Mouse (Mus musculus): ENCODE results near the gene Cbll1. TPM values are rescaled to one million over a fixed set of nuclear protein-coding genes. Genes with fewer than 3 reads are reported as not detected.
A peak's percentile ranks its signal among the peaks of the same experiment; 100 is the strongest.

Cbll1 gene
- polyA plus RNA-seq, 1 experiment from 2014 or later, result 19.5 TPM

DNA sequence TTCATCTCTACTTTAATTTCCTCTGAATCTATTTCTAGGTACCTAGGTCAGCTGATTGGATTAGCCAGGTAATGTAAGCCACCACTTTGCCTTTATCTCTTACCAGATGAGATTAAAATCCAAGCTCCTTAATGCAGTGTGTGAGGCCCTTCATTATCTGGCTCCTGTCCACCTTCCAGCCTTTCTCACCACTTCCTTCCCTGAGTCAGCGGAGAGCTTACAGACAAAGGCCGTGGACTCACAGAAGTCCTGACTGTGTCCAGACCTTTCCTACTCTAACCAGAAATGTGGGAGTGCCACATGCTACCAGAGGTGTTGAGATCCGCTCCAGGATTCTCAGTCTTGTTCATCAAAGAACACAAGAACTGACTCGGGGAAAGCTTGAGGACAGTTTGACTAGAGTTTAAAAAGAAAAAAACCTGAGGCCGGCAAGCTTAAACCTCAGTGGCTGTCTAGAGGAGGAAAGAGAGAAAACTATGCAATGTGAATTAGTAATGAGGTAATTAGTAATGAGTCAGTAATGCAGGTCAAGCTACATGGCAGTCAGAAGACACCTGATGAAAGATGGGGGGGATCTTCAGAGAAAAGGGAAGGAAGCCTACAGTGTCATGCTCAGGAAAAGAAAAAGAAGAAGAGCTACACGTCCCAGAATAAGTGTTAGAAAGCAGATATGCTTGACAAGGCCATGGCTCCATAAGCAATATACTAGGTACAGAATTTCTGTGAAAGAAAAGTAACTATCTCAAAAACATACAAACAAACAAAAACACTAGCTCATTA is 14.5 kb upstream of the Cbll1 start:
- 62% methylated on average over 6 of the region's 6 CpGs for WGBS
- no peak overlapping the region for H3K4me2 ChIP-seq
- TF ChIP-seq CTCF (IDR thresholded peaks at IDR 0.05; ENCODE audit: low read depth), result no peak
- ATAC-seq (ENCODE audit: insufficient read depth) (no peak), DNase-seq (no peak)
- H3K4me3 ChIP-seq (ENCODE audit: low read depth, low read length), result no peak overlapping the region
- no peaks in the 10 kb centered on the region for H3K4me1 ChIP-seq (ENCODE audit: insufficient read depth)
- H3K9me3 ChIP-seq (ENCODE audit: low read depth, low read length), result no peaks in the 10 kb centered on the region
- H3K9ac ChIP-seq, result no peak overlapping the region
- no peaks in the 10 kb centered on the region for H3K36me3 ChIP-seq (ENCODE audit: insufficient read depth)
- no peak overlapping the region for H3K27ac ChIP-seq (ENCODE audit: low read depth)
- no peaks in the 10 kb centered on the region for H3K27me3 ChIP-seq (ENCODE audit: insufficient read depth, low read length)

DNA sequence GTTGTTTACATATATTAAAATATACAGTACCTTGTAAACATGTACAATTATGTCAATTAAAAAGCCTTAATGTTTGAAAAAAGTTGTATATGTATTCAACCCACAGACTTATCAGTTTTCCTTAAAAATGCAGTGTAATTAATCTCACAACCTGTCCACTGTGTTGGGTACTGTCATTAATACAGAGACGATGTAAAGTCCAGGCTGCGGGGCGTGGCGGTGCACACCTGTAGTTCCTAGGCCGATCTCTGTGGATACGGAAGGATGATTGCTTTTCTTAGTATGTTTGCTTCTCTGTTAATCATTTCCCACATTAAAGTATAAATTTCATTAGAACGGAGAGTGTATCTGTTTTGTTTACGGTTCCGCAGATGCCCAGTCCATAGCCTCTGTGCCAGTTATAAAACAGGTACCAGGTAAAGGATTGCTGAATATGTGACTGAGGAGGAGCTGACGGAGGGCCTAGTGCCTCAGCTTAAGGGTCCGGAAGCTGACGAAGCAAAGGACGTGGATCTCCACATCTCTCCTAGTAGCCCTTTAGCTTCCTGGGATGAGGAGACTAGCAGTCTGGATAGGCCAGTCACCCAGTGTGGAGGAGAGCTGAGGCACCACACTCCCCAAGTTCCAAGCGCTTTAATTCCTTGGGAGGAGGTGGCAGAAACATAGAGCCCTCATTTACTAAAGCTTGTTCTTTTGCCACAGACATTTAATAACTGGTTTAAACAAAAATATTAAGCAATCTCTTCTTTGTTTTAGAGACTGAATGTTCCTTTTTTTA is 13.4 kb upstream of the Cbll1 start:
- Histone ChIP-seq H3K9ac (no peak overlapping the region; the same call in 1 of the 2 replicates), H3K4me2 (no peak overlapping the region), H3K27me3 (ENCODE audit: insufficient read depth, low read length) (no peaks in the 10 kb centered on the region), H3K4me3 (ENCODE audit: low read depth, low read length) (no peak overlapping the region), H3K4me1 (ENCODE audit: insufficient read depth) (no peaks in the 10 kb centered on the region), H3K36me3 (ENCODE audit: insufficient read depth) (no peaks in the 10 kb centered on the region), H3K9me3 (ENCODE audit: low read depth, low read length) (no peaks in the 10 kb centered on the region), H3K27ac (ENCODE audit: low read depth) (no peak overlapping the region)
- no peak for TF ChIP-seq CTCF (IDR thresholded peaks at IDR 0.05; ENCODE audit: low read depth)
- no peak for DNase-seq
- 82% methylated on average over 14 of the region's 14 CpGs for WGBS
- ATAC-seq (ENCODE audit: insufficient read depth), result no peak

DNA sequence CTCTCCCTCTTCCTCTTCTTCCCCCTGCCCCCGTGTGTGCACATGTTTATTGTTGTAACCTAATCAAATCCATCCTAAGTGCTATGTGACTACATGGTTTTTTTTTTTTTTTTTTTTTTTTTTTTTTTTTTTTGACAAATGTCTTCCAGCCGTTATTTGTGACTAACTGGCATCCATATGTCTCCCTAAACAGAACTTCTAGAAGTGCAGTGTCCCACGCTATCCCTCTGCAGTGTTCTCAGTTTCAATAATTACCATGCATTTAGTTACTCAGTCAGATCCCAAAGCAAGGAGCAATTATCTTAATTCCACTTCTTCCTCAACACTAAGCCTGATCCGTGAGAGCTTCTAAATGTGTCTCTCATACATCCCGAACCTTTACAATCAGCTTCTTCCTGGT is 11.8 kb upstream of the Cbll1 start:
- no peaks in the 10 kb centered on the region for H3K27me3 ChIP-seq (ENCODE audit: insufficient read depth, low read length)
- TF ChIP-seq CTCF (IDR thresholded peaks at IDR 0.05; ENCODE audit: low read depth), result no peak
- H3K4me3 ChIP-seq (ENCODE audit: low read depth, low read length), result no peak overlapping the region
- ATAC-seq (ENCODE audit: insufficient read depth), result no peak
- H3K4me1 ChIP-seq (ENCODE audit: insufficient read depth), result no peaks in the 10 kb centered on the region
- H3K9ac ChIP-seq, result no peak overlapping the region
- no peaks in the 10 kb centered on the region for H3K9me3 ChIP-seq (ENCODE audit: low read depth, low read length)
- H3K36me3 ChIP-seq (ENCODE audit: insufficient read depth), result no peaks in the 10 kb centered on the region
- DNase-seq, result no peak
- H3K4me2 ChIP-seq, result no peak overlapping the region
- 50% methylated on average over 5 of the region's 5 CpGs for WGBS
- no peak overlapping the region for H3K27ac ChIP-seq (ENCODE audit: low read depth)

DNA sequence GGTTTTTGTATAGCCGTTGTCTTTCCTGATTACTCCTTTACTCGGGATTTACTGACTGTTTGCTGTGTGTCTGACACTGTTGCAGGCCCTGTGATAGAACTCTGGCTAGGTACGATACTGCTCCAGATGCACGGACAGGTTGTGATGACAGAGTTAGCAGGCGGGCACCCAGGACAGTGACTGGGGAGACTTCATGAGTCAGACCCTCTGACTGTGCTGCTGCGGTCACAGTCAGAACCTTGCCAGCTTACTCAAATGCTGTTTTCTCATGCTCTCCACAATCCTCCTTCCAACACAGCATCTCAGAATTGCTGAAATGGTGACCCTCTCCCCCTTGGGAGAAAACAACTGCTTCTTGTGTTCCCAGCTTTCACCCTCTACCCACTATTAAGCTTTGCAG is 9.1 kb upstream of the Cbll1 start:
- Histone ChIP-seq H3K4me1 (ENCODE audit: insufficient read depth) (no peaks in the 10 kb centered on the region), H3K4me3 (ENCODE audit: low read depth, low read length) (no peak overlapping the region), H3K36me3 (ENCODE audit: insufficient read depth) (no peaks in the 10 kb centered on the region), H3K27me3 (ENCODE audit: insufficient read depth, low read length) (no peaks in the 10 kb centered on the region), H3K9me3 (ENCODE audit: low read depth, low read length) (no peaks in the 10 kb centered on the region), H3K4me2 (no peak overlapping the region), H3K27ac (ENCODE audit: low read depth) (no peak overlapping the region), H3K9ac (no peak overlapping the region)
- DNase-seq (no peak), ATAC-seq (ENCODE audit: insufficient read depth) (no peak)
- TF ChIP-seq CTCF (IDR thresholded peaks at IDR 0.05; ENCODE audit: low read depth), result no peak
- 70% methylated on average over 6 of the region's 6 CpGs for WGBS

DNA sequence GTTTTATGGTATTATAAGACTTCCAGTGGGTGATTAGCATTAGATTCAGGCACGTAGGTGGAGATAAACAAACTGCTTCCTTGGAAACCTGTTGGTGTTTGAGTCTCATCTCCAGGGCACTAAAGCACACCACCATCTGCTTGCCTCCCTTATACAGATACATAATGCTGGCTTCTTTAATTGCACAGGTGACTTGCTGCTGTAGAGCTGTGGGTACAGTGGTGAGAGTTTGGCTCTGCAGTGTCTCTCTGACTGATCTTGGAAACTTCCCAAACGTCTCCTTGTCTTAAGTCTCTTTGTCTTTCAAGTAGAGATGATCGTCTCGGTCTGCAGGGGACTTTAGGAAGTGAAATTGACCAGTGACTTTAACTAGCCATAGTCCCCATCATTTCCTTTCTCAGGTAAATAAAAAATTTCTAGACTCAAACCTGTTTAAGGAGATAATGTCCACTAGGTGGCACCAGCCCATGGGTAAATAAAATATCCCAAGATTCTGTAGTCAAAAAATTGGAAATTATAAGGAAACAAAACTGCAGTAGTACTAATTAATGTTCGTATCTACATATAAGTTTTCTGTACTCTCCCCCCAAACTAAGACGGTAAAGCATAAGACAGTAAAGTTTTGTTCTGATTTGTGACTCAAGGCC is 8.4 kb upstream of the Cbll1 start:
- no peaks in the 10 kb centered on the region for H3K4me1 ChIP-seq (ENCODE audit: insufficient read depth)
- 41% methylated on average over 6 of the region's 6 CpGs for WGBS
- TF ChIP-seq CTCF (IDR thresholded peaks at IDR 0.05; ENCODE audit: low read depth), result peak; percentile 63

DNA sequence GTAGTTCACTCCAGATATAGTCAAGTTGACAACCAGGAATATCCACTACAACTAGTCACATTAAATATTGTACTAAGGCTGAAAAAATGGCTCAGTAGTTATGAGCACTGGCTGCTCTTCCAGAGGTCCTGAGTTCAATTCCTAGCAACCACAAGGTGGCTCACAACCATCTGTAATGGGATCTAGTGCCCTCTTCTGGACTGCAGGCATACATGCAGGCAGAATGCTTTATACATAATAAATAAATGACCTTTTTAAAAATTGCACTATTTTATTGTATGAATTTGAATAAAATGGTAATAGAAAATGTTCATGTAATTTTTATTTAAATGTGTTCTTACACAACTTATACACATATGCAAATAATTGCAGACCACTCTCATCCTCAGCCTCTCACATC is 3.8 kb upstream of the Cbll1 start:
- no peaks in the 10 kb centered on the region for H3K9me3 ChIP-seq (ENCODE audit: low read depth, low read length)
- no peak overlapping the region for H3K4me3 ChIP-seq (ENCODE audit: low read depth, low read length)
- peak; percentile 48 for TF ChIP-seq CTCF (IDR thresholded peaks at IDR 0.05; ENCODE audit: low read depth)
- H3K36me3 ChIP-seq (ENCODE audit: insufficient read depth), result no peaks in the 10 kb centered on the region
- DNase-seq, result no peak
- H3K4me2 ChIP-seq, result no peak overlapping the region
- no peak for ATAC-seq (ENCODE audit: insufficient read depth)
- no peaks in the 10 kb centered on the region for H3K4me1 ChIP-seq (ENCODE audit: insufficient read depth)
- no peak overlapping the region for H3K27ac ChIP-seq (ENCODE audit: low read depth)
- no peaks in the 10 kb centered on the region for H3K27me3 ChIP-seq (ENCODE audit: insufficient read depth, low read length)
- no peak overlapping the region for H3K9ac ChIP-seq

More for the DNA sequence above, 8.4 kb upstream of the Cbll1 start:
- H3K4me2 ChIP-seq, result no peak overlapping the region
- H3K27me3 ChIP-seq (ENCODE audit: insufficient read depth, low read length), result no peaks in the 10 kb centered on the region
- H3K9me3 ChIP-seq (ENCODE audit: low read depth, low read length), result no peaks in the 10 kb centered on the region
- H3K4me3 ChIP-seq (ENCODE audit: low read depth, low read length), result no peak overlapping the region
- no peaks in the 10 kb centered on the region for H3K36me3 ChIP-seq (ENCODE audit: insufficient read depth)
- ATAC-seq (ENCODE audit: insufficient read depth), result no peak
- H3K9ac ChIP-seq, result no peak overlapping the region
- H3K27ac ChIP-seq (ENCODE audit: low read depth), result no peak overlapping the region
- peak; percentile 79 for DNase-seq

DNA sequence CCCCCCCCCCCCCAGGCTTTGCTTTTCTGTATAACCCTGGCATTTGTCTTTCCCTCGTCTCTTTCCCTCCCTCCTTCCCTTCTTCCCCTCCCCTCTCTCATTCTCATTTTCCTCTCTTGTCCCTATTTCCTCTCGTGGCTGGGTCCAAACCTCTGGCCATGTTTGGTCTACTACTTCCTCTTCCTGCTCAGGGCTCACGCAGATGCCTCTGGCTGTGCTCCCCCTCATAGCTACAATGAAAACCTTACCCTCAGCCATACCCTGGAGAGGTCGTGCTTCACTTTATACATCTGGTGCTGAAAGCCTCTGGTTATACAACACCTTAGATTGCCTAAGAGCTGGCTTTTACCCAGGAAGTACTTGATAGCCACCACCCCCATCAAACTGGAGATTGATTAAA is 1.9 kb upstream of the Cbll1 start:
- WGBS, result 45% methylated on average over 4 of the region's 4 CpGs
- Histone ChIP-seq H3K4me1 (ENCODE audit: insufficient read depth) (no peaks in the 10 kb centered on the region), H3K27me3 (ENCODE audit: insufficient read depth, low read length) (no peaks in the 10 kb centered on the region), H3K4me3 (ENCODE audit: low read depth, low read length) (no peak overlapping the region), H3K9ac (no peak overlapping the region), H3K4me2 (no peak overlapping the region), H3K27ac (ENCODE audit: low read depth) (no peak overlapping the region), H3K9me3 (ENCODE audit: low read depth, low read length) (no peaks in the 10 kb centered on the region), H3K36me3 (ENCODE audit: insufficient read depth) (no peaks in the 10 kb centered on the region)
- no peak for TF ChIP-seq CTCF (IDR thresholded peaks at IDR 0.05; ENCODE audit: low read depth)
- DNase-seq (no peak), ATAC-seq (ENCODE audit: insufficient read depth) (no peak)
